Mouse (Mus musculus): Measurements from ENCODE around the gene Adipor2. TPM values are rescaled to one million over a fixed set of nuclear protein-coding genes. Genes with fewer than 3 reads are reported as not detected.
A peak's percentile ranks its signal among the peaks of the same experiment; 100 is the strongest.

Adipor2 gene
- total RNA-seq, 2 experiments from 2014 or later, result 36.6 to 40.2 TPM

GRCm38 (mm10) chr6:119429311-119429710, 11.8 kb upstream of the Adipor2 start:
- intact Hi-C loops (cut with DNase I), result no loop called here
- DNase-seq (ENCODE audit: low spot score in 2 of 2), result no peak

GRCm38 (mm10) chr6:119428611-119429010, 11.1 kb upstream of the Adipor2 start:
- DNase-seq (ENCODE audit: low spot score in 2 of 2), result no peak

GRCm38 (mm10) chr6:119421001-119421400, 3.5 kb upstream of the Adipor2 start:
- intact Hi-C loops (cut with DNase I), result no loop called here
- no peak for DNase-seq (ENCODE audit: low spot score in 2 of 2)

More at GRCm38 (mm10) chr6:119428611-119429010, 11.1 kb upstream of the Adipor2 start:
- intact Hi-C loops (cut with DNase I), result no loop called here

- intact Hi-C loops (cut with DNase I), result no loop called here
- no peak for DNase-seq (ENCODE audit: low spot score in 2 of 2)
Measured at GRCm38 (mm10) chr6:119420357-119420756, 2.9 kb upstream of the Adipor2 start.

GRCm38 (mm10) chr6:119419412-119419811, 1.9 kb upstream of the Adipor2 start:
- intact Hi-C loops (cut with DNase I), result no loop called here
- no peak for DNase-seq (ENCODE audit: low spot score in 2 of 2)

GRCm38 (mm10) chr6:119418392-119419251, 1.1 kb upstream of the Adipor2 start:
- intact Hi-C loops (cut with DNase I), result no loop called here

GRCm38 (mm10) chr6:119417821-119418220, 317 bp upstream of the Adipor2 start:
- DNase-seq (ENCODE audit: low spot score in 2 of 2), result no peak
- intact Hi-C loops (cut with DNase I), result no loop called here

More at GRCm38 (mm10) chr6:119418392-119419251, 1.1 kb upstream of the Adipor2 start:
- peak in 1 of 2 experiments; percentile 50 for DNase-seq (ENCODE audit: low spot score in 2 of 2)

- DNase-seq (ENCODE audit: low spot score in 2 of 2), result no peak
- intact Hi-C loops (cut with DNase I), result no loop called here
Measured at GRCm38 (mm10) chr6:119416643-119417042, 861 bp downstream of the Adipor2 start.

- intact Hi-C loops (cut with DNase I), result no loop called here
- DNase-seq (ENCODE audit: low spot score in 2 of 2), result no peak
Measured at GRCm38 (mm10) chr6:119414262-119415043, 3.1 kb downstream of the Adipor2 start.

- intact Hi-C loops (cut with DNase I), result no loop called here
- DNase-seq (ENCODE audit: low spot score in 2 of 2), result no peak
Measured at GRCm38 (mm10) chr6:119412588-119412987, 4.9 kb downstream of the Adipor2 start.

GRCm38 (mm10) chr6:119411511-119411910, 6.0 kb downstream of the Adipor2 start:
- DNase-seq (ENCODE audit: low spot score in 2 of 2), result no peak
- intact Hi-C loops (cut with DNase I), result no loop called here

- DNase-seq (ENCODE audit: low spot score in 2 of 2), result no peak
- intact Hi-C loops (cut with DNase I), result no loop called here
Measured at GRCm38 (mm10) chr6:119409766-119410165, 7.7 kb downstream of the Adipor2 start.

- no peak for DNase-seq (ENCODE audit: low spot score in 2 of 2)
- intact Hi-C loops (cut with DNase I), result no loop called here
Measured at GRCm38 (mm10) chr6:119408582-119408981, 8.9 kb downstream of the Adipor2 start.

- no peak for DNase-seq (ENCODE audit: low spot score in 2 of 2)
- intact Hi-C loops (cut with DNase I), result no loop called here
Measured at GRCm38 (mm10) chr6:119407818-119408217, 9.7 kb downstream of the Adipor2 start.

GRCm38 (mm10) chr6:119406528-119406927, 11.0 kb downstream of the Adipor2 start:
- intact Hi-C loops (cut with DNase I), result no loop called here
- DNase-seq (ENCODE audit: low spot score in 2 of 2), result no peak

- intact Hi-C loops (cut with DNase I), result no loop called here
- DNase-seq (ENCODE audit: low spot score in 2 of 2), result no peak
Measured at GRCm38 (mm10) chr6:119405310-119405709, 12.2 kb downstream of the Adipor2 start.

- no peak for DNase-seq (ENCODE audit: low spot score in 2 of 2)
- intact Hi-C loops (cut with DNase I), result no loop called here
Measured at GRCm38 (mm10) chr6:119404854-119405253, 12.7 kb downstream of the Adipor2 start.

GRCm38 (mm10) chr6:119402976-119403375, 14.5 kb downstream of the Adipor2 start:
- DNase-seq (ENCODE audit: low spot score in 2 of 2), result no peak
- intact Hi-C loops (cut with DNase I), result no loop called here

- DNase-seq (ENCODE audit: low spot score in 2 of 2), result no peak
- intact Hi-C loops (cut with DNase I), result no loop called here
Measured at GRCm38 (mm10) chr6:119401545-119402304, 15.8 kb downstream of the Adipor2 start.

- intact Hi-C loops (cut with DNase I), result no loop called here
- DNase-seq (ENCODE audit: low spot score in 2 of 2), result no peak
Measured at GRCm38 (mm10) chr6:119400649-119401048, 16.9 kb downstream of the Adipor2 start.

Data from left cerebral cortex, postnatal 25 days (tissue).